Mouse (Mus musculus): ENCODE results near the gene Tagln3. TPM values are rescaled to one million over a fixed set of nuclear protein-coding genes. Genes with fewer than 3 reads are reported as not detected.

Gene Tagln3
- polyA plus RNA-seq, 1 experiment from 2014 or later = 88.6 TPM

GRCm38 (mm10) chr16:45743591-45744144 lies 19.3 kb upstream of the Tagln3 start:
- H3K4me1 ChIP-seq = peaks cover 21% of the 10 kb centered on the region
- 70% methylated on average over 4 of the region's 4 CpGs for WGBS
- H3K27ac ChIP-seq (replicated peaks) = peak overlapping the region; percentile 98
- DNase-seq (ENCODE audit: low spot score) = no peak
- peaks cover 28% of the 10 kb centered on the region for H3K36me3 ChIP-seq (replicated peaks)
- H3K4me3 ChIP-seq = peak overlapping the region; percentile 77
- H3K27me3 ChIP-seq (replicated peaks; ENCODE audit: low read depth, poor library complexity, severe bottlenecking) = no peaks in the 10 kb centered on the region
- H3K9me3 ChIP-seq = no peaks in the 10 kb centered on the region

- H3K4me3 ChIP-seq = peak within 1 kb of the TSS; percentile 77
- H3K27me3 ChIP-seq (replicated peaks; ENCODE audit: low read depth, poor library complexity, severe bottlenecking) = no peaks in the 10 kb centered on the region
- DNase-seq (ENCODE audit: low spot score) = peak; percentile 99
- under 1% methylated on average over 51 of the region's 51 CpGs for WGBS
- peaks cover 21% of the 10 kb centered on the region for H3K4me1 ChIP-seq
- peak within 1 kb of the TSS; percentile 98 for H3K27ac ChIP-seq (replicated peaks)
- peaks cover 27% of the 10 kb centered on the region for H3K36me3 ChIP-seq (replicated peaks)
- H3K9me3 ChIP-seq = no peaks in the 10 kb centered on the region
These were observed 18.4 kb upstream of the Tagln3 start, which contains the start of gene Abhd10 for GRCm38 (mm10) chr16:45742615-45743476. Abhd10 (minus strand) TSS chr16:45742955.

GRCm38 (mm10) chr16:45737880-45738279 lies 13.5 kb upstream of the Tagln3 start:
- H3K4me3 ChIP-seq = no peak overlapping the region
- no peak for DNase-seq (ENCODE audit: low spot score)
- no peaks in the 10 kb centered on the region for H3K9me3 ChIP-seq
- 90% methylated on average over 8 of the region's 8 CpGs for WGBS
- peaks cover 13% of the 10 kb centered on the region for H3K4me1 ChIP-seq
- no peak overlapping the region for H3K27ac ChIP-seq (replicated peaks)
- H3K27me3 ChIP-seq (replicated peaks; ENCODE audit: low read depth, poor library complexity, severe bottlenecking) = no peaks in the 10 kb centered on the region
- H3K36me3 ChIP-seq (replicated peaks) = peaks cover 65% of the 10 kb centered on the region

- peaks cover 10% of the 10 kb centered on the region for H3K4me1 ChIP-seq
- H3K4me3 ChIP-seq = no peak overlapping the region
- peaks cover 76% of the 10 kb centered on the region for H3K36me3 ChIP-seq (replicated peaks)
- H3K9me3 ChIP-seq = no peaks in the 10 kb centered on the region
- H3K27me3 ChIP-seq (replicated peaks; ENCODE audit: low read depth, poor library complexity, severe bottlenecking) = no peaks in the 10 kb centered on the region
- H3K27ac ChIP-seq (replicated peaks) = no peak overlapping the region
- WGBS = 93% methylated on average over 3 of the region's 3 CpGs
- no peak for DNase-seq (ENCODE audit: low spot score)
These were observed 12.3 kb upstream of the Tagln3 start for GRCm38 (mm10) chr16:45736724-45737123.

- no peaks in the 10 kb centered on the region for H3K27me3 ChIP-seq (replicated peaks; ENCODE audit: low read depth, poor library complexity, severe bottlenecking)
- no peak overlapping the region for H3K27ac ChIP-seq (replicated peaks)
- no peak for DNase-seq (ENCODE audit: low spot score)
- H3K4me3 ChIP-seq = no peak overlapping the region
- 91% methylated on average over 5 of the region's 5 CpGs for WGBS
- H3K4me1 ChIP-seq = peaks cover 9% of the 10 kb centered on the region
- H3K9me3 ChIP-seq = no peaks in the 10 kb centered on the region
- H3K36me3 ChIP-seq (replicated peaks) = peaks cover 58% of the 10 kb centered on the region
These were observed 4.8 kb upstream of the Tagln3 start for GRCm38 (mm10) chr16:45729163-45729562.

GRCm38 (mm10) chr16:45724742-45725102 lies 314 bp upstream of the Tagln3 start:
- Histone ChIP-seq H3K36me3 (replicated peaks) (peaks cover 49% of the 10 kb centered on the region), H3K27ac (replicated peaks) (peak overlapping the region; percentile 93), H3K9me3 (no peaks in the 10 kb centered on the region), H3K4me3 (peak overlapping the region; percentile 64), H3K4me1 (peaks cover 32% of the 10 kb centered on the region), H3K27me3 (replicated peaks; ENCODE audit: low read depth, poor library complexity, severe bottlenecking) (no peaks in the 10 kb centered on the region)
- peak; percentile 68 for DNase-seq (ENCODE audit: low spot score)
- WGBS = under 1% methylated on average over 10 of the region's 10 CpGs

GRCm38 (mm10) chr16:45723172-45723901 lies 1.1 kb downstream of the Tagln3 start:
- peaks cover 32% of the 10 kb centered on the region for H3K4me1 ChIP-seq
- no peaks in the 10 kb centered on the region for H3K27me3 ChIP-seq (replicated peaks; ENCODE audit: low read depth, poor library complexity, severe bottlenecking)
- H3K36me3 ChIP-seq (replicated peaks) = peaks cover 49% of the 10 kb centered on the region
- H3K27ac ChIP-seq (replicated peaks) = peak overlapping the region; percentile 93
- no peaks in the 10 kb centered on the region for H3K9me3 ChIP-seq
- 55% methylated on average over 6 of the region's 6 CpGs for WGBS
- H3K4me3 ChIP-seq = peak overlapping the region; percentile 64
- no peak for DNase-seq (ENCODE audit: low spot score)

GRCm38 (mm10) chr16:45722460-45722951 lies 1.9 kb downstream of the Tagln3 start:
- no peak for DNase-seq (ENCODE audit: low spot score)
- Histone ChIP-seq H3K27me3 (replicated peaks; ENCODE audit: low read depth, poor library complexity, severe bottlenecking) (no peaks in the 10 kb centered on the region), H3K4me1 (peaks cover 32% of the 10 kb centered on the region), H3K27ac (replicated peaks) (peak overlapping the region; percentile 93), H3K9me3 (no peaks in the 10 kb centered on the region), H3K4me3 (peak overlapping the region; percentile 64), H3K36me3 (replicated peaks) (peaks cover 52% of the 10 kb centered on the region)
- WGBS = 71% methylated on average over 3 of the region's 3 CpGs

GRCm38 (mm10) chr16:45720022-45720630 lies 4.3 kb downstream of the Tagln3 start:
- WGBS = 84% methylated on average over 10 of the region's 10 CpGs
- peaks cover 32% of the 10 kb centered on the region for H3K4me1 ChIP-seq
- no peaks in the 10 kb centered on the region for H3K27me3 ChIP-seq (replicated peaks; ENCODE audit: low read depth, poor library complexity, severe bottlenecking)
- no peak overlapping the region for H3K27ac ChIP-seq (replicated peaks)
- peaks cover 74% of the 10 kb centered on the region for H3K36me3 ChIP-seq (replicated peaks)
- no peak for DNase-seq (ENCODE audit: low spot score)
- H3K9me3 ChIP-seq = no peaks in the 10 kb centered on the region
- no peak overlapping the region for H3K4me3 ChIP-seq

- no peaks in the 10 kb centered on the region for H3K27me3 ChIP-seq (replicated peaks; ENCODE audit: low read depth, poor library complexity, severe bottlenecking)
- no peak overlapping the region for H3K4me3 ChIP-seq
- H3K27ac ChIP-seq (replicated peaks) = no peak overlapping the region
- 90% methylated on average over 4 of the region's 4 CpGs for WGBS
- H3K4me1 ChIP-seq = peaks cover 14% of the 10 kb centered on the region
- DNase-seq (ENCODE audit: low spot score) = no peak
- peaks cover 86% of the 10 kb centered on the region for H3K36me3 ChIP-seq (replicated peaks)
- H3K9me3 ChIP-seq = no peaks in the 10 kb centered on the region
These were observed 6.1 kb downstream of the Tagln3 start for GRCm38 (mm10) chr16:45718296-45718695.

- H3K4me3 ChIP-seq = no peak overlapping the region
- no peak for DNase-seq (ENCODE audit: low spot score)
- no peaks in the 10 kb centered on the region for H3K27me3 ChIP-seq (replicated peaks; ENCODE audit: low read depth, poor library complexity, severe bottlenecking)
- no peaks in the 10 kb centered on the region for H3K4me1 ChIP-seq
- WGBS = 83% methylated on average over 5 of the region's 5 CpGs
- no peak overlapping the region for H3K27ac ChIP-seq (replicated peaks)
- H3K36me3 ChIP-seq (replicated peaks) = peaks cover 78% of the 10 kb centered on the region
- no peaks in the 10 kb centered on the region for H3K9me3 ChIP-seq
These were observed 9.8 kb downstream of the Tagln3 start for GRCm38 (mm10) chr16:45714489-45715150.

GRCm38 (mm10) chr16:45713878-45714277 lies 10.5 kb downstream of the Tagln3 start:
- DNase-seq (ENCODE audit: low spot score) = no peak
- no peaks in the 10 kb centered on the region for H3K27me3 ChIP-seq (replicated peaks; ENCODE audit: low read depth, poor library complexity, severe bottlenecking)
- H3K36me3 ChIP-seq (replicated peaks) = peaks cover 72% of the 10 kb centered on the region
- no peaks in the 10 kb centered on the region for H3K4me1 ChIP-seq
- 71% methylated on average over 1 of the region's 1 CpGs for WGBS
- H3K4me3 ChIP-seq = no peak overlapping the region
- H3K27ac ChIP-seq (replicated peaks) = no peak overlapping the region
- no peaks in the 10 kb centered on the region for H3K9me3 ChIP-seq

All from embryonic facial prominence, embryonic 10.5 days (tissue).